Mouse (Mus musculus) hindbrain, embryonic 16.5 days (tissue): ENCODE data around the gene Csnk1e. TPM values are rescaled to one million over a fixed set of nuclear protein-coding genes. Genes with fewer than 3 reads are reported as not detected.
A peak's percentile ranks its signal among the peaks of the same experiment; 100 is the strongest.

Source experiments
- ATAC-seq: fragments of 200-750 bp; cut with Nextera tagmentation; 2 replicates; pipeline ENCODE4 v1.8.0; 2017; ENCODE audit warnings: moderate TSS enrichment, moderate library complexity
- H3K27ac ChIP-seq: fragments of 300-500 bp; sonication (generic); 2 replicates; pipeline ENCODE4 v1.5.1; 2014; ENCODE audit warnings: low read depth, mild to moderate bottlenecking, control low read depth, low read length, moderate library complexity
- H3K27me3 ChIP-seq: fragments of 300-500 bp; sonication (generic); replicated peaks from 2 replicates; pipeline ENCODE4 v1.6.1; 2014; ENCODE audit warnings: low read length; ENCODE audit not compliant: control insufficient read depth, insufficient read depth
- H3K36me3 ChIP-seq: fragments of 300-500 bp; sonication (generic); 2 replicates; pipeline ENCODE4 v1.6.1; 2014; ENCODE audit warnings: mild to moderate bottlenecking, low read length, moderate library complexity, mixed read lengths; ENCODE audit not compliant: control insufficient read depth, insufficient read depth
- H3K4me1 ChIP-seq: fragments of 300-500 bp; sonication (generic); 2 replicates; pipeline ENCODE4 v1.6.1; 2014; ENCODE audit warnings: low read depth, low read length; ENCODE audit not compliant: control insufficient read depth, insufficient read depth
- H3K4me2 ChIP-seq: fragments of 300-500 bp; sonication (generic); 2 replicates; pipeline ENCODE4 v1.6.1; 2014; ENCODE audit warnings: mild to moderate bottlenecking, low read length, control low read depth, moderate library complexity
- H3K4me3 ChIP-seq: fragments of 300-500 bp; sonication (generic); 2 replicates; pipeline ENCODE4 v1.5.1; 2014; ENCODE audit warnings: mild to moderate bottlenecking, low read length, control low read depth, moderate library complexity
- H3K9ac ChIP-seq: fragments of 300-500 bp; sonication (generic); 2 replicates; pipeline ENCODE4 v1.6.1; 2014; ENCODE audit warnings: low read depth, mild to moderate bottlenecking, control low read depth, low read length, moderate library complexity
- H3K9me3 ChIP-seq: fragments of 300-500 bp; sonication (generic); 2 replicates; pipeline ENCODE4 v1.6.1; 2014; ENCODE audit warnings: mild to moderate bottlenecking, low read length, moderate library complexity; ENCODE audit not compliant: control insufficient read depth
- WGBS: fragments of 180-500 bp; shearing (Covaris S2); extraction: QIAGEN DNeasy Blood & Tissue Kit; methylation state at CpG from one replicate; pipeline ENCODE4 v1.1.7; 2014; 5-methylcytosine and 5-hydroxymethylcytosine counted together
- polyA plus RNA-seq: library from polyadenylated mRNA; unstranded; fragments of >200 nt; fragmentation: Nextera tagmentation; extraction: Ambion mirVana; gene quantifications from 2 replicates; pipeline ENCODE4 v1.2.1, GENCODE M21; 2015

The Csnk1e gene
- polyA plus RNA-seq, 1 experiment from 2014 or later = 132 TPM

DNA sequence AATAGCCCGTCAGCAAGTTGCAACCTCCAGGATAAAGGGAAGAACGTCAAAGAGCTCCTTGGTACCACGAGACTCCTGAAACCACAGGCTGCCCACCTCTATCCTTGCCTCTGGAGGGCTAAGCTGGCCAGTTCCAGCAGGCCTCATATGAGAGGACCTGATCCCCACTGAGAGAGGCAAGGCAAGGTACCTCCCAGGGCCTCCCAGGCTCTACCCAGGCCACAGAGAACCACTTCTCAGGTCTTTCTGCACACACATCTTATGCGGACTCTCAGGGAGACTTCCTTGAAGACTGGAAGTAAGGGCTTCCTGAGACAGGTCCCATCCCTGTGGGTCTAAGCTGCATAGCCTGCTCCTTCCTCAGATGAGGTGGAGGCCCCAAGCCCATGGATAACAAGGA is 16.0 kb downstream of the Csnk1e start:
- no peaks in the 10 kb centered on the region for H3K27me3 ChIP-seq
- H3K4me1 ChIP-seq = peaks cover 68% of the 10 kb centered on the region
- WGBS = 74% methylated on average over 4 of the region's 4 CpGs
- peak overlapping the region; percentile 99 for H3K9ac ChIP-seq
- H3K36me3 ChIP-seq = peaks cover 13% of the 10 kb centered on the region
- H3K4me2 ChIP-seq = peak overlapping the region; percentile 92
- no peak overlapping the region for H3K27ac ChIP-seq
- H3K9me3 ChIP-seq = no peaks in the 10 kb centered on the region
- no peak for ATAC-seq
- peak overlapping the region; percentile 94 for H3K4me3 ChIP-seq

DNA sequence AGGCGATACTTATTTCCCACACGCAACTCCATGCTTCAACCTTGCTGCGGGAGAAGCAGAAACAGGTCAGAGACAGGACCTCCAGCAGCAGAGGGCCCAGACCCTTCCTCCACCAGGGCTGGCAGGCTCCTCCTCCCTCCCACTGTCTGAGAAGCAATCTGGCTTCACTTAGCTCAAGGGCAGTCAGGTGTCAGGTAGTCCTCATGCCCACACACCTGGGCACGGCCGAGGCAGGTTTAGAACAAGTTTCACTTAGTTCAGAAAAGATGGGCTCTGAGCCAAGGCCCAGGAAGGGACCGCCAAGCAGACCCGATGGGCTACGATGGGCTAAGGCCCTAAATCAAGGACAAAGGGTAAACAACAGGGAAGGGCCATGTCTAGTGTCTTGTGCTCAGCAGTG is 16.6 kb downstream of the Csnk1e start:
- peaks cover 14% of the 10 kb centered on the region for H3K36me3 ChIP-seq
- no peaks in the 10 kb centered on the region for H3K9me3 ChIP-seq
- H3K4me1 ChIP-seq = peaks cover 68% of the 10 kb centered on the region
- H3K9ac ChIP-seq = peak overlapping the region; percentile 99; the same call in 1 of the 2 replicates
- no peaks in the 10 kb centered on the region for H3K27me3 ChIP-seq
- H3K4me2 ChIP-seq = peak overlapping the region; percentile 27
- H3K4me3 ChIP-seq = no peak overlapping the region
- H3K27ac ChIP-seq = no peak overlapping the region
- no peak for ATAC-seq
- 76% methylated on average over 8 of the region's 8 CpGs for WGBS

DNA sequence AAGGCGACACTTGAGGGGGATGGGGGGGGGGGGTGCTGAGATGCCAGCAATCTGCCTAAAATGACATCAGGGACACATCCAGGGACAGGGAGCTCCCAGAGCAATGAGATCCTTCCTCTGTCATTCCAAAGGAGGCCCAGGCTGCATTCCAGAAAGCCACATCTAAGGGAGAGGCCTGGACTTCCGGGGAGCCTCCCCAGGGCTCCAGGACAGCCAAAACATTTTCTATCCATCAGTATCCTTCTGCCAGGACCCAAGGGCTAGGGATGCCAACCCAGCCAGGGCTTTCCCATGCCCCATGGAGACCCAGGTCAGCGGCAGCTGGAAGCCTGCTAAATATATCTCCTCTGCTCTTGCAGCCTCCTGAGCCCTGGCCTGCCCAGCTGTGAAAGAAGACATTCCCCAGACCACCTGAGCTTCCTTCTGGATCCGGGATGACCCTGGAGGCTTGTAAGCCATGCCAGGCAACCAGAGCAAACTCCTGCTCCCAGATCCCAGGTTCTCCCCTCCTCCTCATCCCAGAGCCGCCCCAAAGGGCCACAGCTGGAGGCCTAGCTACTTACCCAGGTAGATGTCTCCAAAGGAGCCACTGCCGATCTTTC is 17.1 kb downstream of the Csnk1e start:
- H3K4me3 ChIP-seq = no peak overlapping the region
- peaks cover 68% of the 10 kb centered on the region for H3K4me1 ChIP-seq
- no peaks in the 10 kb centered on the region for H3K9me3 ChIP-seq
- peaks cover 14% of the 10 kb centered on the region for H3K36me3 ChIP-seq
- H3K9ac ChIP-seq = peak overlapping the region; percentile 99; the same call in 1 of the 2 replicates
- no peak for ATAC-seq
- peak overlapping the region; percentile 27 for H3K4me2 ChIP-seq
- WGBS = 85% methylated on average over 6 of the region's 6 CpGs
- H3K27ac ChIP-seq = no peak overlapping the region
- no peaks in the 10 kb centered on the region for H3K27me3 ChIP-seq

DNA sequence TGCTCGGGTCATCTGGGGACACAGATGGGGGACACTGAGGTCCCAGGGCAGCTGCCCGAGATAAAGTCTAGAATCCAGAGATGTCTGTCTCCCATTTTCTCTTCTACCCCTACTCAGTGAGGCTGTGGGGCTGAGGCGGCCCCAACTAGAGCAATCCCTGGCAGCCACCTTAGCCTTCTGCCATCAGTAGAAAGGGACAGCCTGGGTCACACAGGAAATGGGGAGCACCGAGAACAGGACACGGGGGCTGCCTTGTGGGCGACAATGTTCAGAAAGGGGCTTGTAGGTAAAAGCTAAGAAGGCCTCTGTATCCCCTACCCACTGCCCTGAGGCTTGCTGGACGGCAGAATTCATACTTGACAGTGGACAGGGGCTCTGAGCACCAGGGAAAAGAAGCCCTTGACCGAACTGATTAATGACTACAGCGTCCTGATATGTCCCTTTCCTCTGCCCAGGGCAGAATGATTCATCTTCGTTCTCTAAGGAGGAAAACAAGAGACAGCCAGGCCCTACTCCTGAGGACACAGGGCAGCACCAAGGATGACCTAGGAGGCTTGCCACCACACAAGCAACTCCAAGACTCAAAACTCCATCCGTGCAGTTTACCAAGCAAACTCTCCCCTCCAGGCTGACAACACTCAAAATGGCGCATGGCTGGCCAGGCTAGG is 17.7 kb downstream of the Csnk1e start:
- no peak for ATAC-seq
- 91% methylated on average over 12 of the region's 12 CpGs for WGBS
- Histone ChIP-seq H3K4me1 (peaks cover 72% of the 10 kb centered on the region), H3K27me3 (no peaks in the 10 kb centered on the region), H3K9me3 (no peaks in the 10 kb centered on the region), H3K9ac (no peak overlapping the region; the same call in 1 of the 2 replicates), H3K36me3 (peaks cover 14% of the 10 kb centered on the region), H3K27ac (no peak overlapping the region), H3K4me2 (no peak overlapping the region), H3K4me3 (no peak overlapping the region)

DNA sequence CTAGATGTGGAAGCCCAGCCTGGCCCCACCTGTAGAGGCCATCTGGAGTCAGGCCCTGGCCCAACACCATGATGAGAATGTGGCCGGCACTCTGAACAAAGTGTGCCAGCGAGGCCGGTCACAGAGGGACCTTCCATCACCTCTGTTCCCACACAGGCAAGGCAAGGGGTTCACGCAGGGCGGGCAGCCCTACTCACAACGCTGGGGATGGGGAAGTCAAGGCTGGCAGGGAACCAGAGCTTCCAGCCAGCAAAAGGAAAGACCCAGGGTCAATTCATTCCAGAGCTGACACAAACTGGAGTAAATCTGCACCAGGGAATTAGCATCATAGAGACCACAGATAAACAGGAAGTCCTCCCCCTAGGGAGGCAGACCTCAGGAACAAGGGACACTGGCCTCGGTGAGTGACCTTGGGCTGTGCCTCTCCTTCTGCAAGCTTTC is 18.9 kb downstream of the Csnk1e start:
- Histone ChIP-seq H3K36me3 (peaks cover 14% of the 10 kb centered on the region), H3K9me3 (no peaks in the 10 kb centered on the region), H3K4me3 (no peak overlapping the region), H3K27ac (peak overlapping the region; percentile 23; the same call in 1 of the 2 replicates), H3K27me3 (no peaks in the 10 kb centered on the region), H3K9ac (no peak overlapping the region), H3K4me1 (peaks cover 71% of the 10 kb centered on the region), H3K4me2 (no peak overlapping the region; the same call in 1 of the 2 replicates)
- 56% methylated on average over 7 of the region's 7 CpGs for WGBS
- ATAC-seq = no peak

DNA sequence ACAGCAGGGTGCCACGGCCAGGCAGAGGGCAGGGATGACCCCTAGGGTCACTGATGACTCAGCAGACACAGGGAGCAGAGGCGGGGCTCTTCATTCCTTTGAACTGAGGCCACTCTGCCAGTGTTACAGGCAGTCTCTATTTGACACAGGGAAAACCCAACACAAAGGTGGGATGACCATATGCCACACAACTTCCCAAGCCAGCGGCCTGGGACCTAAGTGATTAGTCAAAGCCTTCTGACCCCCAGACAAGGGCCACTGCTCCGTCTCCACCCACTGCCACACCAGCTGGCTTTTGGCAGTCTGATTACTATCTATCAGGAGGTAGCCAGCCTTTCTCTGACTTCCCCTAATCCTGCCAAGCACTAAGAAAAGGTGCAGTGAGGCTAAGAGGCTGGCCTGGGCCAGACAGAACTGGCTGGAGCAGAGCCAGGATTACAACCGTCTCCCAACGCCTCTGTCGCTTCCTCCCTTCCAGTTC is 20.1 kb downstream of the Csnk1e start:
- WGBS = 19% methylated on average over 7 of the region's 7 CpGs
- H3K27me3 ChIP-seq = no peaks in the 10 kb centered on the region
- peaks cover 66% of the 10 kb centered on the region for H3K4me1 ChIP-seq
- no peak overlapping the region for H3K4me2 ChIP-seq
- no peaks in the 10 kb centered on the region for H3K9me3 ChIP-seq
- peaks cover 22% of the 10 kb centered on the region for H3K36me3 ChIP-seq
- H3K9ac ChIP-seq = no peak overlapping the region
- ATAC-seq = no peak
- peak overlapping the region; percentile 64; the same call in 1 of the 2 replicates for H3K27ac ChIP-seq
- H3K4me3 ChIP-seq = no peak overlapping the region

DNA sequence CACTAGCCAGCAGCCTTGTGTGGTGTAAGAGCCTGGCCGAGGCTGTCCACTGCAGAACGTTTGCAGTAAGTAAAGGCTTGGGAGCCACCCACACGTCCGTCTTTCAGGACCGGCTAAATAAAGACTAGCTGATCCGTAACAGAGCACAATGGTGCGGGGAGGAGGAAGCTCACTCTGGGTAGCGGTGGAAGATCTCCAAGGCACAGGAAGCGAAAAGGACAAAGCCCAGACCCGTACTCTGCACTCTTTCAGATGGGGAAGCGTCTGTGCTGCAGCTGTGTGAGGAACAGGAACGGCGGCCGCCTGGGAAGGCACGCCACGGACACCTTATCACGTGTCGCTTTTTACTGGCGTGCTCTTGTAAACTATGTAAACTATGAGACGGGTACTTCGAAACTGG is 22.5 kb downstream of the Csnk1e start:
- ATAC-seq = peak; percentile 30; the same call in 1 of the 2 replicates
- no peaks in the 10 kb centered on the region for H3K27me3 ChIP-seq
- no peak overlapping the region for H3K9ac ChIP-seq
- no peaks in the 10 kb centered on the region for H3K9me3 ChIP-seq
- no peak overlapping the region for H3K4me2 ChIP-seq
- 38% methylated on average over 21 of the region's 21 CpGs for WGBS
- H3K4me3 ChIP-seq = no peak overlapping the region
- H3K4me1 ChIP-seq = peaks cover 43% of the 10 kb centered on the region
- H3K36me3 ChIP-seq = peaks cover 34% of the 10 kb centered on the region
- H3K27ac ChIP-seq = peak overlapping the region; percentile 14; the same call in 1 of the 2 replicates

DNA sequence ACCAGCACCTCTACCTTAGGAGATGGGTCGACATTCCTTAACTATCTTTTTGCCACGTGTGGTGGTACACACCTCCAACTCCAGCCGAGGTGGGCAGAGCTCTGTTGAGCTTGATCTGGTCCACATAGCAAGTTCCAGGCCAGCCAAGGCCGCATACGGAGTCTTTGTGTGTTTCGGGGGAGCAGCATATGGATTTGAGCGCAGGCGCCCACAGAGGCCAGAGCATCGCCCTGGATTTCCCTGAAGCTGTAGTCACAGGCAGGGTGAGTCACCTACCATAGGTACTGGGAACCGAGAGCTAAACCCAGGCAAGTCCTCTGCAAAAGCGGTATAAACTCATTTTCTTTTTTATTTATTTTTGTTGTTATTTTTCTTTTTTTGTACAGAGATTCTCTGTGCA is 23.0 kb downstream of the Csnk1e start:
- H3K27ac ChIP-seq = no peak overlapping the region; the same call in 1 of the 2 replicates
- H3K27me3 ChIP-seq = no peaks in the 10 kb centered on the region
- H3K4me1 ChIP-seq = peaks cover 38% of the 10 kb centered on the region
- H3K9ac ChIP-seq = no peak overlapping the region
- H3K9me3 ChIP-seq = no peaks in the 10 kb centered on the region
- WGBS = 91% methylated on average over 11 of the region's 11 CpGs
- H3K36me3 ChIP-seq = peaks cover 32% of the 10 kb centered on the region
- H3K4me3 ChIP-seq = no peak overlapping the region
- H3K4me2 ChIP-seq = no peak overlapping the region
- no peak for ATAC-seq

DNA sequence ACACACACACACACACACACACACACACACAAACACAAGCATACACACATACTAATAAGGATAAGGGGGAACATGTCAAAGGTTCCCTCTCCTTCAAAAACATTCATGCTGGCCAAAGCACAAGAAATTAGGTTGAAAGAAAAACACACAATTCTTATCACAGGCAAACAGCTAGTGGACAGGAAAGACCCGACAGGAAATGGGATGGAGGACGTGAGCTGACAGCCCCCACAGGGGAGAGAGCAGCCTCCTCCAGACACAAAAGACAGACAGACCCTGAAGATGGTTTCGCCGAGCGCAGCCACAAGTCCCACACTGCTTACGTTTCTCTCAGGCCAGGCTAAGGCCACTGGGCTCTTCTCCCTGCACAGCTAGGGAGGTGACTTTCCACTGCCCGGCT is 23.4 kb downstream of the Csnk1e start:
- Histone ChIP-seq H3K4me3 (no peak overlapping the region), H3K27ac (no peak overlapping the region), H3K4me1 (peaks cover 34% of the 10 kb centered on the region), H3K9me3 (no peaks in the 10 kb centered on the region), H3K36me3 (peaks cover 33% of the 10 kb centered on the region), H3K9ac (no peak overlapping the region), H3K4me2 (no peak overlapping the region), H3K27me3 (no peaks in the 10 kb centered on the region)
- 69% methylated on average over 7 of the region's 7 CpGs for WGBS
- ATAC-seq = no peak
